23 mouse cellular contexts compared by ENCODE assay signal in the genomic region with DNA sequence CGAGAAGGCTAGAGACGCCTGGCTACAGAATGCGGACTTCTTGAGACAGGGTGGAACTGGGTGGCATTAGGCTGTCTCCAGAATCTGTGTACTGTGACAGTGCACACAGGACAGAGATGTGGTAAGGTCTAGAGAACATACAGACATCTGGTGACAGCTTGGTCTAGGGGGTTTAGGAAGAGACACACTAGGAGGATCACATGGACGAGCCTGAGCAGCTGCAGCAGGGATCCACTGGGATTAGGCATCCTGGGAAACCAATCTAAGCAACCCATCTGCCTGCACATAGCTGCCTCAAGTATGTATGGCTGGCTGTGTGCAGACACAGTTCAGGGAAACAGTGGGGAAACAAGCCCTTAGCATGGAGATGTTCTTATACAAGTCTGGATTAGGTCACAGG. TPM values are rescaled to one million over a fixed set of nuclear protein-coding genes. Genes with fewer than 3 reads are reported as not detected.
DNase-seq lines count a peak whose midpoint lies in the region; ATAC-seq and TF ChIP-seq lines count a peak whose summit lies in the region.
"Had no signal": no experiment of that assay in that cellular context is flagged by ENCODE, and none has a peak within 500 bp of the region (broad histone marks: within the 10 kb centered on the region; RNA-seq: fewer than 3 reads in every experiment).

No protein-coding gene starts in this region.

- no peaks in the 10 kb centered on the region for H3K27me3 ChIP-seq in liver, postnatal 0 days (ENCODE audit: insufficient read depth, low read length)
- 0 out of 2 replicates have a peak, but pooled peaks cover 3% of the 10 kb centered on the region for H3K27me3 ChIP-seq in liver, embryonic 11.5 days (replicated peaks; ENCODE audit: control insufficient read depth, insufficient read depth, low read length)
- no peaks in the 10 kb centered on the region for H3K27me3 ChIP-seq in kidney, embryonic 16.5 days (ENCODE audit: insufficient read depth, low read length)
- H3K27me3 ChIP-seq: heart, embryonic 15.5 days; hindbrain, embryonic 13.5 days; liver, embryonic 13.5 days; neural tube, embryonic 12.5 days had no signal

- H3K4me2 ChIP-seq in liver, postnatal 0 days (ENCODE audit: low read depth, low read length) = peak overlapping the region; percentile 48
- H3K4me2 ChIP-seq in liver, embryonic 11.5 days = no peak overlapping the region
- no peak overlapping the region for H3K4me2 ChIP-seq in kidney, embryonic 16.5 days (replicated peaks; ENCODE audit: low read depth, low read length)
- H3K4me2 ChIP-seq: heart, embryonic 15.5 days; hindbrain, embryonic 13.5 days; liver, embryonic 13.5 days; lung, embryonic 14.5 days; neural tube, embryonic 12.5 days had no signal

- no peak for TF ChIP-seq EP300 in liver, postnatal 0 days (IDR thresholded peaks at IDR 0.05; ENCODE audit: low read depth)

- H3K4me1 ChIP-seq in liver, postnatal 0 days (ENCODE audit: insufficient read depth) = peaks cover 14% of the 10 kb centered on the region; the same call in 1 of the 2 replicates
- H3K4me1 ChIP-seq in liver, embryonic 11.5 days (replicated peaks; ENCODE audit: control insufficient read depth, insufficient read depth, low read length) = no peaks in the 10 kb centered on the region
- no peaks in the 10 kb centered on the region for H3K4me1 ChIP-seq in kidney, embryonic 16.5 days (ENCODE audit: insufficient read depth, low read length)
- H3K4me1 ChIP-seq: liver, embryonic 13.5 days; neural tube, embryonic 12.5 days had no signal

- 0 out of 2 replicates have a peak, but pooled peaks have one; percentile 22 for ATAC-seq in frontal cortex, adult (ENCODE audit: low TSS enrichment)
- no peak for ATAC-seq in liver, postnatal 0 days
- no peak for ATAC-seq in liver, embryonic 11.5 days (replicated peaks; ENCODE audit: low FRiP score)
- ATAC-seq in kidney, embryonic 16.5 days (ENCODE audit: low FRiP score, low TSS enrichment) = no peak
- ATAC-seq: CD4-positive, CD25-positive, alpha-beta regulatory T cell, adult 4 months had no signal

- H3K27ac ChIP-seq in liver, postnatal 0 days (ENCODE audit: low read depth) = no peak overlapping the region
- H3K27ac ChIP-seq in liver, embryonic 11.5 days (ENCODE audit: low read depth, low read length) = no peak overlapping the region
- no peak overlapping the region for H3K27ac ChIP-seq in kidney, embryonic 16.5 days (ENCODE audit: low read length)
- H3K27ac ChIP-seq: heart, embryonic 15.5 days; hindbrain, embryonic 13.5 days; liver, embryonic 13.5 days; neural tube, embryonic 12.5 days had no signal

- H3K9me3 ChIP-seq in liver, postnatal 0 days (ENCODE audit: low read length) = no peaks in the 10 kb centered on the region
- no peaks in the 10 kb centered on the region for H3K9me3 ChIP-seq in liver, embryonic 11.5 days (ENCODE audit: control insufficient read depth, low read length)
- no peaks in the 10 kb centered on the region for H3K9me3 ChIP-seq in kidney, embryonic 16.5 days (ENCODE audit: low read length)
- H3K9me3 ChIP-seq: heart, embryonic 15.5 days; hindbrain, embryonic 13.5 days; liver, embryonic 13.5 days; neural tube, embryonic 12.5 days had no signal

- H3K9ac ChIP-seq in liver, postnatal 0 days (replicated peaks) = no peak overlapping the region
- no peak overlapping the region for H3K9ac ChIP-seq in liver, embryonic 11.5 days (ENCODE audit: low read depth, low read length)
- H3K9ac ChIP-seq in kidney, embryonic 16.5 days (replicated peaks; ENCODE audit: low read length) = no peak overlapping the region
- H3K9ac ChIP-seq: heart, embryonic 15.5 days; hindbrain, embryonic 13.5 days; liver, embryonic 13.5 days; lung, embryonic 14.5 days; neural tube, embryonic 12.5 days had no signal

- H3K36me3 ChIP-seq in liver, postnatal 0 days (replicated peaks; ENCODE audit: insufficient read depth, low read length) = peaks cover 6% of the 10 kb centered on the region; the same call in 1 of the 2 replicates
- H3K36me3 ChIP-seq in liver, embryonic 11.5 days (ENCODE audit: control insufficient read depth, insufficient read depth, low read length) = no peaks in the 10 kb centered on the region
- H3K36me3 ChIP-seq in kidney, embryonic 16.5 days (ENCODE audit: insufficient read depth, low read length) = no peaks in the 10 kb centered on the region
- H3K36me3 ChIP-seq: heart, embryonic 15.5 days; hindbrain, embryonic 13.5 days; liver, embryonic 13.5 days; neural tube, embryonic 12.5 days had no signal

- 67% methylated on average over 4 of the region's 4 CpGs for WGBS in liver, postnatal 0 days (ENCODE audit: insufficient replicate concordance)
- 76% methylated on average over 4 of the region's 4 CpGs for WGBS in liver, embryonic 11.5 days
- WGBS in kidney, embryonic 16.5 days = 79% methylated on average over 4 of the region's 4 CpGs

- DNase-seq in frontal cortex, postnatal 36 days (ENCODE audit: low spot score in 2 of 2) = no peak
- DNase-seq in liver, postnatal 0 days = no peak
- no peak for DNase-seq in liver, embryonic 11.5 days (ENCODE audit: low spot score)
- DNase-seq in testis, postnatal 10 days (ENCODE audit: low spot score) = peak; percentile 22
- DNase-seq in testis, postnatal 14 days (ENCODE audit: low spot score) = no peak
- DNase-seq in kidney, postnatal 10 days = no peak
- DNase-seq: adrenal gland, postnatal 14 days; cerebellum, adult 2 months; gastrocnemius, postnatal 14 days; heart, postnatal 36 days; kidney, adult 2 months; kidney, postnatal 14 days; liver, embryonic 13.5 days; lung, embryonic 14.5 days; right cerebral cortex, adult 18-20 months; thymus, postnatal 14 days had no signal

- H3K4me3 ChIP-seq in liver, postnatal 0 days (ENCODE audit: low read depth, low read length) = no peak overlapping the region
- no peak overlapping the region for H3K4me3 ChIP-seq in liver, embryonic 11.5 days (ENCODE audit: low read depth, low read length)
- H3K4me3 ChIP-seq in kidney, embryonic 16.5 days (ENCODE audit: low read length) = no peak overlapping the region
- H3K4me3 ChIP-seq: heart, embryonic 15.5 days; hindbrain, embryonic 13.5 days; liver, embryonic 13.5 days; neural tube, embryonic 12.5 days had no signal

- no peak for TF ChIP-seq CTCF in liver, postnatal 0 days (IDR thresholded peaks at IDR 0.05; ENCODE audit: low read depth)

RNA-seq across cellular contexts. Expression of a gene that starts 15.4 kb away (rescaled TPM):
- 2.4 and 2.6 TPM in 2 replicates for polyA plus RNA-seq in liver, postnatal 0 days (2015; fragmentation: Nextera tagmentation; extraction: Ambion mirVana)
- 73.1 and 156 TPM in 2 replicates for polyA plus RNA-seq in liver, embryonic 11.5 days (2014; fragmentation: Nextera tagmentation; extraction: Ambion mirVana)
- polyA plus RNA-seq in kidney, embryonic 16.5 days (2015; fragmentation: Nextera tagmentation; extraction: Ambion mirVana) = 5.1 and 9.1 TPM in 2 replicates
- polyA plus RNA-seq: CD4-positive, CD25-positive, alpha-beta regulatory T cell, adult 4 months; cerebellum, adult 2 months; frontal cortex, adult 2 months had no signal

RNA-seq across cellular contexts. Expression of a gene that starts 35.8 kb away (rescaled TPM):
- polyA plus RNA-seq in liver, postnatal 0 days (2015; fragmentation: Nextera tagmentation; extraction: Ambion mirVana) = 24.0 and 27.0 TPM in 2 replicates
- polyA plus RNA-seq in liver, embryonic 11.5 days (2014; fragmentation: Nextera tagmentation; extraction: Ambion mirVana) = 151 and 158 TPM in 2 replicates
- polyA plus RNA-seq in kidney, embryonic 16.5 days (2015; fragmentation: Nextera tagmentation; extraction: Ambion mirVana) = 152 and 155 TPM in 2 replicates

RNA-seq across cellular contexts. Expression of a gene that starts 35.9 kb away (rescaled TPM):
- 0.66 and 1.3 TPM in 2 replicates for polyA plus RNA-seq in liver, postnatal 0 days (2015; fragmentation: Nextera tagmentation; extraction: Ambion mirVana)
- polyA plus RNA-seq in liver, embryonic 11.5 days (2014; fragmentation: Nextera tagmentation; extraction: Ambion mirVana) = 0.35 and 0.45 TPM in 2 replicates
- 1.7 and 2.0 TPM in 2 replicates for polyA plus RNA-seq in kidney, embryonic 16.5 days (2015; fragmentation: Nextera tagmentation; extraction: Ambion mirVana)
- polyA plus RNA-seq: CD4-positive, CD25-positive, alpha-beta regulatory T cell, adult 4 months had no signal

RNA-seq across cellular contexts. Expression of a gene that starts 41.6 kb away (rescaled TPM):
- 15.1 and 16.6 TPM in 2 replicates for polyA plus RNA-seq in liver, postnatal 0 days (2015; fragmentation: Nextera tagmentation; extraction: Ambion mirVana)
- polyA plus RNA-seq in liver, embryonic 11.5 days (2014; fragmentation: Nextera tagmentation; extraction: Ambion mirVana) = 18.4 TPM in 2 replicates
- 56.1 and 61.8 TPM in 2 replicates for polyA plus RNA-seq in kidney, embryonic 16.5 days (2015; fragmentation: Nextera tagmentation; extraction: Ambion mirVana)

RNA-seq across cellular contexts. Expression of a gene that starts 52.2 kb away (rescaled TPM):
- polyA plus RNA-seq in liver, postnatal 0 days (2015; fragmentation: Nextera tagmentation; extraction: Ambion mirVana) = 2.9 and 3.1 TPM in 2 replicates
- polyA plus RNA-seq in liver, embryonic 11.5 days (2014; fragmentation: Nextera tagmentation; extraction: Ambion mirVana) = 11.3 TPM in 2 replicates
- 59.6 and 61.1 TPM in 2 replicates for polyA plus RNA-seq in kidney, embryonic 16.5 days (2015; fragmentation: Nextera tagmentation; extraction: Ambion mirVana)
